Mouse (Mus musculus) ovary, postnatal 14 days (tissue): ENCODE measurements around the gene Hist1h4a.
A peak's percentile ranks its signal among the peaks of the same experiment; 100 is the strongest.
"Not testable (repeated sequence)": the region's sequence is repeated elsewhere in the genome, so short reads cannot be mapped to it uniquely, and the experiment has no call there.

Experiments
- DNase-seq: peaks from one replicate; pipeline ENCODE4 v3.0.0; 2022; ENCODE audit warnings: low spot score

Gene Hist1h4a

DNA sequence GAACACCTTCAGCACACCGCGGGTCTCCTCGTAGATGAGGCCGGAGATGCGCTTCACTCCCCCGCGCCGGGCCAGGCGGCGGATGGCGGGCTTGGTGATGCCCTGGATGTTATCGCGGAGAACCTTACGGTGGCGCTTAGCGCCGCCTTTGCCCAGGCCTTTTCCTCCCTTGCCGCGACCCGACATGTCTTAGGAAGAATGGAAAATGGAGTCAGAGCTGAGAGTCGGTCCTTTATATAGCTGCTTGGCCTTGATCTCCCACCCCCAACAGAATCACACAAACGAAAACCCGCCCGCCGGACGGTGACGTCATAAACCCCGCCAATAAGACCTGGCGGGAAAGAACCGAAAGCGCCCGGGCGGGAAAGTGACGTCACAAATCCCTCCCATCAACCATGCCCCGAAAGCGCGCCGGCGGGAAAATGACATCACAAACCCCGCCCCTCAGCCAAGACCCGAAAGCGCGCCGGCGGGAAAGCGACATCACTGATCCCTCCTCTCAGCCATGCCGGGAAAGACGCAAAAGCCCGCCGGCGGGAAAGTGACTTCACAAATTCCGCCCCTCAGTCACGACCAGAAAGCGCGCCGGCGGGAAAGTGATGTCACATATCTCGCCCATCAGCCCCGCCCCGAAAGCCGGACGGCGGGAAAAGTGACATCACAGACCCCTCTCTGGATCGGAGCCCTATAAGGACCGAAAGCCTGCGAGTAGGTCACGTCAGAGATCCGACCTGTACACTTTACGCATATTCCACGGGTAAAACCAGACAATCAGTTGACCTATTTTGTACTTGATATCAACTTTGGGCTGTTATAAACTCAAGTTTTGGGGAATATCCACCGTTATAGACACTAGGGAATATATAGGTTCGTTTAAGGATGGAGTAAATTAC, at the start of gene Hist1h4a:
TSS of gene Hist1h4a (minus strand) at position 259 of the 893 bp plus-strand sequence.
- peak; percentile 94 for DNase-seq

DNA sequence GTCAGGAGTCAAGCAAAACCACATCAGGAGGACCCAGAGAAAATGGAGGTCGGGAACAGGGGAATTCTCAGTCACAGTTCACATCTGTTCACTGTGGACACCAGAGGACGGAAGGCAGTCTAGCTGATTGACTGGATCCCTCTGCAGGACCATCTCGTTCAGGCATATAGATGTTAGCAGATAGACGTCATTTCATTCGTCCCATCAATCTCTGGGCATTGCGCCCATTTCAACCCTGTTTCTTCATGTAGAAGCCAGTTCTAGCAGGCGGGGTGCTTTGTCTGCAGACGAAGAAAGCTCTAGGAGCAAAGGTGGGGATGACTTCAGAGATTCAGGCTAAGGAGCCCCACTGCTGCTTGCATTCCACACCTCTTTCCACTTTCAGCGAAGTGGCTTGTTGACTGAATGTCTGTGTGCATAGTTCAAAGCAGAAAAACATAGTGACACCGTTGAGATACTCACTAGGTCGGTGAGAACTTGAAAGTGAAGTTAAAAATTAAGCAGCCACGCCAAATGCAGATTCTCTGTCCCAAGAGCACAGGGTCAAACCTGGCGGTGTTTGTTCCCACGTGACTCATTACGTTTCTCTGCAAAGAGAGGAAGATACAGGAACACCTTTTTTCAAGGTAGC, 45.5 kb upstream of the Hist1h4a start, which contains the start of gene Slc17a2:
TSS of gene Slc17a2 (plus strand) at position 572 of the 631 bp plus-strand sequence.
- no peak for DNase-seq

DNA sequence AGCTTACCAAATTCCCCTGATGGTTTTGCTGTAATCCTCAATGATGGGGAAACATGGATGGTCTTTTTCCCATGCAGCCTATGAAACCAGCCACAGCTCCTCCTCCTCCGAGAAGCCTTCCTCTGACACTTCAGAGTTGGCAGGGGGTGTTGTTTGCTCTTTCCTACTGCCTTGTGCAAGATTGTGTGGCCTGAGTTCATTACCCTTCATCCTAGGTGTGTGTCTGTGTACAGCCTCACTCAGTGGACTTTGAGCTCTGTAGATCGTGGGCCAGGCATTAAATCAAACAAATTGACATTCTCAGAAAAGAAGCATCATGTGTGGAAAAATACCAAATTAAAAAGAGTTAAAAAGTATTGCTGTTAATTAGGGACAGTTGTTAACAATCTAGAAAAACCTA, 43.5 kb upstream of the Hist1h4a start:
- DNase-seq = no peak

DNA sequence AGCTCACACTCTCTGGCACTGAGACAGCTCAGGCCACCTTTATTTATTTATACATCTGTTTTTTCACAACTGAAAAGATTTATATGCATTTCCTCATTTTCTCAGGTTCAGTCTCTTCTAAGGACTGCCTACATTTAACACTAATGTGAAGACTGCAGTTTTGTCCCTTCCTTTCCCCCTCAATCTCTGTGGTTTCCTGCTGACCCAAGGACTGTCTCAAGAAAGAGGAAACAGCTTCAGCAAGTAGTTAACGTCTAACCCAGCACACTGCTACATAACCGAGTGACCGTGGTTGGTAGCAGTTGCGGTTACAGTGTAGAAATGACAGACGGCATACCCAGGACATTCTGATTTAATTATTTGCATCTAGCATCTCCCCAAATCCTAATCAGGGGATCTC, 38.4 kb upstream of the Hist1h4a start:
- DNase-seq = no peak

DNA sequence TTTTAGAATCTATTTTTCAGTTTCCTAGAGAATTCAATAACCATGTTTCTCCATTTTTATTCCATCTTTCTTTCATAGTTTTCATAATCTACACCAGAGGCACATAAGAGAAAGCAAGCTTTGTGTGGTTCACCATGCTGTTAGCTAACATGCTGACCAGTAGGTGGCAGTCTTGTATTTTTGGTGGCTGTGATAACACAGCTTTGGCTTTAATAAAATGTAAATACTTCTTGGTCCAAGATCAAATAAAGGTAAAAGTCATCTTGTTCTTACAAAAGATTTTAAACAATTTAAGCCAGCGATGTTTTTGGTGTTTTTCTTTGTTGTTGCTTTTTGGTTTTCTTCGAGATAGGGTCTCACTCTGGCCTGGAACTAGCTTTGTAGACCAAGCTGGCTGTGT, 31.5 kb upstream of the Hist1h4a start:
- DNase-seq = peak; percentile 29

DNA sequence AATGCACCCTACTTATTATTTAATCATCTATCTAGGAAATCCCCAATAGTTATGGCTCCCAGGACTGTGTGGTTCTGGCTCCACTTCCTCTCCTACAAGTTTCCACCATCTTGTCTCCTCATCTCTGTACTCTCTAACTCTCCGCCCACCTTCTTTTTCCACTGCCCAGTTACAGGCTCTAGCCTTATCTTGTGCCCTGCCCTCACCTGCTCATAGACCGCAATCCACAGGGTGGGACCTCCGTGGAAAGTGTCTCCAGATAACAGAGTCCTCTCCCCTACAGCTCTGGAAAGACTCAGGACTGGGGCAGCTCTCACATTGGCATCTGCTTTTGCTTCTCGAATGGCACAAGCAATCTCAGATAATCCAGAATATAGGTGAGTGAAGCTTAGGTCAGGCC, 18.0 kb upstream of the Hist1h4a start:
- DNase-seq = no peak

DNA sequence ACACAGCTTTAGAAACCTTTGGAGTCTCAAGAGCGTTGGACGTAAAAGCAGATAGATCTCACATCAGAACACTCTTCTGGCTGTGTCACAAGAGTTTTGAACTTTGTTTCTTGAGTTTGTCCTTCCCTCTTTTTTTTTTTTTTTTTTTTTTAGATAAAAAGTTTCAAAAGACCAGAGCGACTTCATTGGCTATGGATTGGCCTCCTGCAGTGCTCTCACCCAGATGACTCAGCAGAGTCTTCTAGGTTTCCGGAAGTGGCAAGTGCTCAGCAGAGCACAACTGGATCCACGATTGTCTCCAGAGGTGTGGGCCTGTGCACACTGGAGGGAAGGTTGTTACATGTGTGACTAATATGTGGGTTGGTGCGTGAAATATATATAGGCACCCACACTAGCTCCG, 17.3 kb upstream of the Hist1h4a start:
- no peak for DNase-seq

DNA sequence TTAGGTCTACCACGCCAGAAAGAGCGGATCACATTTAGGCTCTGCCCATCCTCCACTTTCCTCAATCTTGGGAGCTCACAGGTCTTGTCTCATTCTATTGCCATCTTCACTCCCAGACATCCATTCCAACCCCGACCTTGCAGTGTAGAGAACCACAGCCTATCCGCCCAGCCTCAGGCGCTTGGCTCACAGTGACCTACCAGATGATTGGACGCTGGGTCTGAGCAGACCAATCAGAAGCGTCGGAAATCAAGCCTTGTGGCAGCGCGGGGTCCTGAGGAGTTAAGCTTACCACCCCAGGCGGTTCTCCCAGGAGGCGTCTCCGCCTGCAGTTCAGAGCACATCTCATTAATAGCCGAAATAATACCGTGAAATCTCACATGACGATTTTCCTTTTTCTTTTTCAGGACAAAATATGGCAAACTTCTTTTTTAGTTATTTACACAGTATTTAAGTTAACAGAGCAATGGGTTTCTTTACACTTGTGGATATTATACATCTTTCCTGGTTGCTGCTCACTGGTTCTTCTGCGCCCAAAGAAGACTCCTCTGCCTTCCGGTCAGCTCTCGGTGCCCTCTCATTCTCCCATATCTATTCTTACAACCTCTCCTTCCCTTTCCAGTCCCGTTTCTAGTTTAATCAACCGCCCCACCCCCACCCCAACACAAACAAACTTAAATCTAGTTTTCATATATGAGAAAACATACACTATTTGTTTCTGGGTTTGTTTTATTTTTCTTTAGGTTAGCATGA, 11.7 kb upstream of the Hist1h4a start:
- peak; percentile 27 for DNase-seq

DNA sequence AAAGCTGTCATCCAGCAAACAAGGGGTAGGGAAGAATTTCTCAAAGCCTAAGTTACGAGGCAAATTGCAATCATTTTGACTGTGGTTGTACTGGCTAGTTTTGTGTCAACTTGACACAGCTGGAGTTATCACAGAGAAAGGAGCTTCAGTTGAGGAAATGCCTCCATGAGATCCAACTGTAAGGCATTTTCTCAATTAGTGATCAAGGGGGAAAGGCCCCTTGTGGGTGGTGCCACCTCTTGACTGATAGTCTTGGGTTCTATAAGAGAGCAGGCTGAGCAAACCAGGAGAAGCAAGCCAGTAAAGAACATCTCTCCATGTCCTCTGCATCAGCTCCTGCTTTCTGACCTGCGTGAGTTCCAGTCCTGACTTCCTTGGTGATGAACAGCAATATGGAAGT, 8.6 kb upstream of the Hist1h4a start, which contains the start of gene Trim38:
TSS of gene Trim38 (plus strand) at position 301 of the 400 bp plus-strand sequence.
- DNase-seq = not testable (repeated sequence)

DNA sequence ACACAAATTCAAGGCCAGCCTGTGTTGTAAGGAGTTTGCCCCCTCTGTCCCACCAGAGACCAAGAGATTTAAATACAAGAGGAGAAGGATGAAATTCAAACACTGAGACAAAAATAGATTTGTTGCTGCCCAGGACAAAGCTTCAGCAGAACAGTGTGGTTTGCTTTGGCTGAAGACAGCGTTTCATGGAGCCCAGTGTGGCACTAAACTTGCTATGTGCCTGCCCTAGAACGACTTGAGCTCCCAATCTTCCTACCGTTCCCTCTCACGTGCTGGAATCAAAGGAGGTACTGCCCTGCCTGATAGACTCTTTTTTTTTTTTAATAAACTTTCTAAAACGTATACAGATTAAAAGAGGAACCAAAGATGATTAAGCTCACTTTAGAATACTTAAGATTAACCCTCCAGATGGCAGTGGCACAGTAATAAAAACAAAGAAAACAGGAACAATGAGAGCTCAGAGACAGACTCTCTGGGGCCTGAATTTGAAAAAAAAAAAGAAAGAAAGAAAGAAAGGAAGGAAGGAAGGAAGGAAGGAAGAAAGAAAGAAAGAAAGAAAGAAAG, 7.9 kb upstream of the Hist1h4a start:
- DNase-seq = no peak

DNA sequence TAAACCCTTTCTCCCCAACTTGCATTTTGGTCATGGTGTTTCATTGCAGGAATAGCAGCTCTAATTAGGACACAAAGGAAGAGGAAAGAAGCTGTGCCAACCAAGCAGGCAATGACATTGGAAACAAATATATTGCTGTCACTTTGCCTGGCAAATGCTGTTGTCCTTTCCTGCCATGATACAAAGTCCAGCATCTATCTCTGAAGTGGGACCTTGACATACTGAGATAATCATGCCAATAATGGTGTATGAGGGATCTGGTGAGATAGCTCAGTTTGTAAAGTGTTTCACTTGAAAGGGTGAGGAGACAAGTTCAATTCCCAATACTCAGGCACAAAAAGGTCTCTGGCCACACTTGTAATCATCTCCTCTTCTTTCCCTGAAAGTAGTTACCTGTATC, 5.7 kb upstream of the Hist1h4a start:
- no peak for DNase-seq

DNA sequence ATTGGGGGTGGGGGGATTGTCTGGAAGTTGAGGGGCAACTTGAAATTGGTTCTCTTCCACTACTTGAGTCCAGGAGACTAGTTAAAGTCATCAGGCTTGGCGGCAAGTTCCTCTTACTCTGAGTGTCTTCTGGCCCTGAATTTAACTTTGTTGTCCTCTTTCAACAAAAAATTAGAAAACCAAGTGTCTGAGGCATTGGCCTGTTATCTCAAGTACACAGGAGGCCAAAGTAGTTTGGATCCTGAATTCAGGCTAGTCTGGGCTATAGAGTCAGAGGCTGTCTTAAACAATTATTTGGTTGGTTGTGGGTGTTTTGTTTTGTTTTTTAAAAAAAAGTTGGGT, 4.1 kb upstream of the Hist1h4a start:
- no peak for DNase-seq

DNA sequence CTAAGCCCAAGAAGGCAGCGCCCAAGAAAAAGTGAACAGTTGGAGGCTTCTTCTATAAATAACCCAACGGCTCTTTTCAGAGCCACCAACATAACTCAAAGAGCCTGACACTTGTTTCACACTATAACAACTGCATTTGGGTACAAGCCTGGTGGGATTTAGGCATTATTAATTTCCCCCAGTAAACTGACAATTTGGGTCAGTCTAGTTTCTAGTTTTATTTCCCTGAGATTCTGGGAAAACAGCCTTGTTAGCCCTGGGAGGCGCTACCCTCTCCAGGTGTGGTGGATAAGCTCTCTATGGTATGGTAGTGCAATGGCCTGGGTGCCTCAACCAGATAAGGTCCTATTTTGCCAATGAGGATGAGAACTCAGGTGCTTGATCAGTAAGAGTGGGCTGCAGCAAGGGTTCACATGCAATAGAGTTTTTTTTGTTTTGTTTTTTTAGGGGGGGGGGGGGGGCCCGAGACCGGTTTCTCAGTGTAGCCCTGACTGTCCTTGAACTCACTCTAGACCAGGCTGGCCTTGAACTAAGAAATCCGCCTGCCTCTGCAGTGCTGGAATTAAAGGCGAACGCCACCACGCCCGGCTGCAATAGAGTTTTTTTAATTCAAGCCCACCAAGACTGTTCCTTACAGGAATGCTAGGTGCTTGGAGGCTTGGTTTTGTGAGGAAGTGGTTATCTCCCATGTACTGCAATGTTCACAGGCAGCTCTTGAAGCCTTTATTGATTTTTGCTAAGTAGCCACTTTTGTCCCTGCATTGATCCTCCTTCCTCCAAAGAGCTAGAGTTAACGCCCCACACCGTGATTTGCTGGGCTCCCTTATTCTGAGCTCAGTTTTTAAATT, 3.5 kb upstream of the Hist1h4a start:
- no peak for DNase-seq

DNA sequence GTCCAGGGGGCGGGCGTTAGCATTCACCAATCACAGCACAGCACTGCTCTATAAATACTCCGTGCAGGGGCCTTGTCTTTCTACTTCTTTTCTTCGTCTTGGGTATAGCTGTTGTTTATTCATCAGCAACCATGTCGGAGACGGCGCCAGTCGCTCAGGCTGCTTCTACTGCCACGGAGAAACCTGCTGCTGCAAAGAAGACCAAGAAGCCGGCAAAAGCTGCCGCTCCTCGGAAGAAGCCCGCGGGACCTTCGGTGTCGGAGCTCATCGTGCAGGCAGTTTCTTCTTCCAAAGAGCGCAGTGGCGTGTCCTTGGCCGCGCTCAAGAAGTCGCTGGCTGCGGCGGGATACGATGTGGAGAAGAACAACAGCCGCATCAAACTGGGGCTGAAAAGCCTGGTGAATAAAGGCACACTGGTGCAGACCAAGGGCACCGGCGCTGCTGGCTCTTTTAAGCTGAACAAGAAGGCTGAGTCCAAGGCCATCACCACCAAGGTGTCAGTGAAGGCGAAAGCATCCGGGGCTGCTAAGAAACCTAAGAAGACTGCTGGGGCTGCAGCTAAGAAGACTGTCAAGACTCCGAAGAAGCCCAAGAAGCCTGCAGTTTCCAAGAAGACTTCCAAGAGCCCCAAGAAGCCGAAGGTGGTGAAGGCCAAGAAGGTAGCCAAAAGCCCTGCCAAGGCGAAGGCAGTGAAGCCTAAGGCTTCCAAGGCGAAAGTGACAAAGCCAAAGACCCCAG, 2.7 kb upstream of the Hist1h4a start, which contains the start of gene Hist1h1a:
TSS of gene Hist1h1a (plus strand) at position 81 of the 738 bp plus-strand sequence.
- peak; percentile 71 for DNase-seq

DNA sequence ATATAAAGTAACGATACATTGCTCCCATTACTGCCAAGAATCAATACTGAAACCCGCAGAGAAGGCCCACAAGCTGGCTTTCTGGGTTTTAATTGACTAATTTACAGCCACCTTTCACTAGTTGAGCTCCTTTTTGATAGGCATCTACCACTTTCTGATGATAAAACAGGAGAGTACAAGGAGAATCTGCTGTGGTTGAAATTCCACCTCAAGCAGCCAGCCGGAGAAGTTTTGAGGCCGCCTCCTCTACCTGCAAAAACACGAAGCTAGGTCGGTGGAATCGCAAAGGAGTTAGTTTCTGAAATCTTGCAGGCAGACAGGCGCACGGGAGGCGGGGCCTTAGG, 2.2 kb upstream of the Hist1h4a start:
- no peak for DNase-seq

DNA sequence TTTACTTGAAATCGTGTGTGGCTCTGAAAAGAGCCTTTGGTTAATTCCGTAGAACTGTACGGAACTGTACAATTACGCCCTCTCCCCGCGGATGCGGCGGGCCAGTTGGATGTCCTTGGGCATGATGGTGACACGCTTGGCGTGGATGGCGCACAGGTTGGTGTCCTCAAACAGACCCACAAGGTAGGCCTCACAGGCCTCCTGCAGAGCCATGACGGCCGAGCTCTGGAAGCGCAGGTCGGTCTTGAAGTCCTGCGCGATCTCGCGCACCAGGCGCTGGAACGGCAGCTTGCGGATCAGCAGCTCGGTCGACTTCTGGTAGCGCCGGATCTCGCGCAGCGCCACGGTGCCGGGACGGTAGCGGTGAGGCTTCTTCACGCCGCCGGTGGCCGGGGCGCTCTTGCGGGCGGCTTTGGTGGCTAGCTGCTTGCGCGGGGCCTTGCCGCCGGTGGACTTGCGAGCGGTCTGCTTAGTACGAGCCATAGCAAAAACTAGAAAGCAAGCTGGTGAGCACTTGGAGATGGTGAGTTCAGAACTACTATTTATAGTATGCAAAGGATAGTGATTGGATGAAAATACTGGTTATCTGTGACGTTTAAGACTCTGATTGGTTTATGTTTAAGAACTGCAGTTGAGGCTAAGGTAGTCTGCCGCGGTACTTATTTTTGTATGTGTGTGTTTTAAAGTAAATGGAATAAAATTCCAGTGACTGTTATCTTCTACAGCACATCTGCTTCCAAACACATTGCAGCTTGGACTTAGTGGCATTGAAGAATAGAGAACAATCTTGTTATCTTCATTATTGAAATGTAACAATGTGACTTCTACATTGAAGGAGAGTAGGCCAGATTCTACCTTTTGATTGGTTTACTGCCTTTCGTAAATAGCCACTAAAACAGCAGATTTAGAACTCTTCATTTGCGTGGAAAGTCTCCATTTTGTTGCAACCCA, 1.1 kb upstream of the Hist1h4a start, which contains the start of gene Hist1h3a:
TSS of gene Hist1h3a (minus strand) at position 516 of the 951 bp plus-strand sequence.
- DNase-seq = not testable (repeated sequence)

DNA sequence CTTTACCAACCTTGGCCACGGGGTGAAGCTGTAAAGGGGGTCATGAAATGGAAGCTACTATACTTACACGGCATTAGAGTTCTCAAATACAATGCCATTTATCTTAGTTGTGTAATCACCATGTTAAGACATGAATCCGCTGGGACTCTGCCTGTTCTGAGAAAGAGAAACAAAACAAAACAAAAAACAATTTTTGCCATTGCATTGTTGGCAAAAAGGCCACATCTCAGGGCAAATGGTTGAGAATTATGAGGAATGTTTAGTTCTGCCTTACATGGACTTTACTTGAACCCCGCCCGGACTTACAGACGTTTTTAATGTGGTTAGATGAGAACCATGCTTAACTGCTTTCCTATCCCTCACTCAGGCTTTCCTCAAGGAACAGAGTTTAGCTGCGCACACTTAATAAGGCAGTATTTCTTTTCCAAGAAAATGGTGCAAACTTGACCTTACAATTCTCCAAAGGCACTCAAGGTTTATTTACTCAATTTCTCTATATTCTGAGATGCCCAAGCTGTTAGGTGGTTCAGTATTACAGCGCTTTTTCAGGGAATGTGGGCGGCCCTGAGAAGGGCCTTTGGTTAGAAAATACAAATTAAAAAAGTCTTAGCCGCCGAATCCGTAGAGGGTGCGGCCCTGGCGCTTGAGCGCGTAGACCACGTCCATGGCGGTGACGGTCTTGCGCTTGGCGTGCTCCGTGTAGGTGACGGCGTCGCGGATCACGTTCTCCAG, 624 bp downstream of the Hist1h4a start:
- no peak for DNase-seq

DNA sequence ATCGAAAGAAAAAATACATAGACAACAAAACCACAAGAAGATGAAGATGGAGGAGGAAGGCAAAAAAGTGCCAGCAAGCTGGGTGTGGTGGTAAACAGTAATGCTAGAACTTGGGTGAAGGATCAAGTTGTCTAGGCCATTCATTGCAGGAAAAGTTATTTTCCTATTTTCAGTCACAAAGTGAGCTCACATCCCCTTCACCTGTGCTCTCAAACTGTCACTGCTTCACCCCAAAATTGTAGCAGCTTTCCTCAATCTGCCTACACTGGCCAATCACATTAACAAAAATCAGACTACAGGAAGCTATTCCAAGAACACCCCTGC, 1.2 kb downstream of the Hist1h4a start:
- DNase-seq = no peak

DNA sequence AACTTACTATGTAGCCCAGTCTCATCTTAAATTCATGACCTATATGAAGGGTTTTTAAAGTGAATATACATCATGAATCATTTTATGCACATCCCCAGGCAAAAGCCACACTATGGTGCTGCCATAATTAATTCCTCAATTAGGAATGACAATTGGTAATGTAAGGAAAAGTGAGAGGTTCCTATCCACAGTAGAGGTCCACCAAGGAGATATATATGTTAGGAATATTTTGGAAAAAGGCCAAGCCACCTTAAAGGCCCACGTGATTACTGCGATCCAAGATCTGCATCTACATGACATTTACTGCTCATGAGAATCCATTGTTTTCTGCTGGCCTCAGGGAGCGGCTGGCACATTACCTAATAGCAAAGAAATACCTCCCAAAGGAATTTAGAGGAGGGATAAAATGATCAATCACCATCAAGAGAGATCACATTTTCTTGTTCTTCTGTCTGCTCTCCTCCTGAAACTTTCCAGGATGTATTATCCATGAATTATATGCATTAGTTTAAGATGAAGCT, 1.7 kb downstream of the Hist1h4a start:
- DNase-seq = no peak
